Mouse (Mus musculus): Measurements from ENCODE around the gene Luc7l2. TPM values are rescaled to one million over a fixed set of nuclear protein-coding genes. Genes with fewer than 3 reads are reported as not detected.

Luc7l2 gene
- polyA plus RNA-seq, 2 experiments, result 60.9 to 214 TPM

DNA sequence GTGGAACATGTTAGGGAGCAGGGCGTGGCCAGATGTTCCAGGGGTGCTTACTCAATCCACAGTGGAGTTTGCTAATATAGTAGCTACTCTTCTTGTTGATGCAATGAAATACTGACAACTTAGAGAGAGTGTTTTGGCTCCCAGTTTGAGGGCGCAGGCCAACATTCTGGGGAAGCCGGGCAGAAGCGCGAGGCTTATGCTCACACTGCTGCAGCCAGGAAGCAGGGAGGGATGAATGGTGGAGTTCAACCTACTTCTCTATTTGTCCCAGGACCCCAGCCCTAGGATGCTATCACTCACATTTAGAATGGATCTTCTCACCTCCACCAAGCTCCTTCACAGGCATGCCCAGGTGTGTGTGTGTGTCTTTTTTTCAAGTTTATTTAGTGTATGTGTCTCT lies 75.0 kb downstream of the Luc7l2 start:
- DNase-seq (ENCODE audit: low spot score), result no peak
- H3K36me3 ChIP-seq (ENCODE audit: control insufficient read depth, insufficient read depth, low read length), result peaks cover 5% of the 10 kb centered on the region; the same call in 1 of the 2 replicates
- no peak overlapping the region for H3K4me2 ChIP-seq (replicated peaks; ENCODE audit: low read depth, low read length, severe bottlenecking)
- no peak overlapping the region for H3K4me3 ChIP-seq (replicated peaks; ENCODE audit: low read length)
- no peak for TF ChIP-seq POLR2A (IDR thresholded peaks at IDR 0.05; ENCODE audit: borderline replicate concordance, extremely low read depth, insufficient read depth, insufficient read length)
- no peaks in the 10 kb centered on the region for H3K27me3 ChIP-seq (ENCODE audit: control insufficient read depth, insufficient read depth, low read length)
- no peak overlapping the region for H3K27ac ChIP-seq (replicated peaks; ENCODE audit: low read depth, low read length)
- H3K4me1 ChIP-seq (ENCODE audit: control insufficient read depth, insufficient read depth, low read length), result 0 out of 2 replicates have a peak, but pooled peaks cover 6% of the 10 kb centered on the region
- 94% methylated on average over 5 of the region's 5 CpGs for WGBS
- ATAC-seq (ENCODE audit: low FRiP score, low read depth), result no peak
- no peak overlapping the region for H3K9ac ChIP-seq (ENCODE audit: low read depth, low read length, severe bottlenecking)
- H3K9me3 ChIP-seq (ENCODE audit: control insufficient read depth, low read length), result no peaks in the 10 kb centered on the region

GRCm38 (mm10) chr6:38627081-38627480 lies 75.9 kb downstream of the Luc7l2 start:
- DNase-seq (ENCODE audit: low spot score) (no peak), ATAC-seq (ENCODE audit: low FRiP score, low read depth) (no peak)
- no peaks in the 10 kb centered on the region for H3K9me3 ChIP-seq (ENCODE audit: control insufficient read depth, low read length)
- 0 out of 2 replicates have a peak, but pooled peaks cover 6% of the 10 kb centered on the region for H3K4me1 ChIP-seq (ENCODE audit: control insufficient read depth, insufficient read depth, low read length)
- H3K27ac ChIP-seq (replicated peaks; ENCODE audit: low read depth, low read length), result no peak overlapping the region
- H3K27me3 ChIP-seq (ENCODE audit: control insufficient read depth, insufficient read depth, low read length), result no peaks in the 10 kb centered on the region
- H3K4me2 ChIP-seq (replicated peaks; ENCODE audit: low read depth, low read length, severe bottlenecking), result no peak overlapping the region
- peaks cover 5% of the 10 kb centered on the region; the same call in 1 of the 2 replicates for H3K36me3 ChIP-seq (ENCODE audit: control insufficient read depth, insufficient read depth, low read length)
- TF ChIP-seq POLR2A (IDR thresholded peaks at IDR 0.05; ENCODE audit: borderline replicate concordance, extremely low read depth, insufficient read depth, insufficient read length), result no peak
- H3K4me3 ChIP-seq (replicated peaks; ENCODE audit: low read length), result no peak overlapping the region
- H3K9ac ChIP-seq (ENCODE audit: low read depth, low read length, severe bottlenecking), result no peak overlapping the region
- WGBS, result 95% methylated on average over 4 of the region's 4 CpGs

- Histone ChIP-seq H3K4me3 (replicated peaks; ENCODE audit: low read length) (no peak overlapping the region), H3K9ac (ENCODE audit: low read depth, low read length, severe bottlenecking) (no peak overlapping the region)
- 74% methylated on average over 4 of the region's 4 CpGs for WGBS
Observed at GRCm38 (mm10) chr6:38627486-38627885, 76.4 kb downstream of the Luc7l2 start.

GRCm38 (mm10) chr6:38629556-38629955 lies 78.4 kb downstream of the Luc7l2 start:
- H3K4me1 ChIP-seq (ENCODE audit: control insufficient read depth, insufficient read depth, low read length), result no peaks in the 10 kb centered on the region
- H3K27ac ChIP-seq (replicated peaks; ENCODE audit: low read depth, low read length), result no peak overlapping the region
- no peak overlapping the region for H3K9ac ChIP-seq (ENCODE audit: low read depth, low read length, severe bottlenecking)
- no peaks in the 10 kb centered on the region for H3K9me3 ChIP-seq (ENCODE audit: control insufficient read depth, low read length)
- H3K4me3 ChIP-seq (replicated peaks; ENCODE audit: low read length), result no peak overlapping the region
- no peak for TF ChIP-seq POLR2A (IDR thresholded peaks at IDR 0.05; ENCODE audit: borderline replicate concordance, extremely low read depth, insufficient read depth, insufficient read length)
- no peaks in the 10 kb centered on the region for H3K36me3 ChIP-seq (ENCODE audit: control insufficient read depth, insufficient read depth, low read length)
- H3K27me3 ChIP-seq (ENCODE audit: control insufficient read depth, insufficient read depth, low read length), result peaks cover 10% of the 10 kb centered on the region
- 100% methylated on average over 1 of the region's 1 CpGs for WGBS
- DNase-seq (ENCODE audit: low spot score), result no peak
- no peak for ATAC-seq (ENCODE audit: low FRiP score, low read depth)
- H3K4me2 ChIP-seq (replicated peaks; ENCODE audit: low read depth, low read length, severe bottlenecking), result no peak overlapping the region

More at GRCm38 (mm10) chr6:38627486-38627885, 76.4 kb downstream of the Luc7l2 start:
- Histone ChIP-seq H3K27me3 (ENCODE audit: control insufficient read depth, insufficient read depth, low read length) (no peaks in the 10 kb centered on the region), H3K36me3 (ENCODE audit: control insufficient read depth, insufficient read depth, low read length) (peaks cover 5% of the 10 kb centered on the region; the same call in 1 of the 2 replicates), H3K4me2 (replicated peaks; ENCODE audit: low read depth, low read length, severe bottlenecking) (no peak overlapping the region), H3K4me1 (ENCODE audit: control insufficient read depth, insufficient read depth, low read length) (0 out of 2 replicates have a peak, but pooled peaks cover 6% of the 10 kb centered on the region), H3K27ac (replicated peaks; ENCODE audit: low read depth, low read length) (no peak overlapping the region), H3K9me3 (ENCODE audit: control insufficient read depth, low read length) (no peaks in the 10 kb centered on the region)
- DNase-seq (ENCODE audit: low spot score) (no peak), ATAC-seq (ENCODE audit: low FRiP score, low read depth) (no peak)
- no peak for TF ChIP-seq POLR2A (IDR thresholded peaks at IDR 0.05; ENCODE audit: borderline replicate concordance, extremely low read depth, insufficient read depth, insufficient read length)

GRCm38 (mm10) chr6:38632826-38633225 lies 81.7 kb downstream of the Luc7l2 start:
- no peak overlapping the region for H3K4me3 ChIP-seq (replicated peaks; ENCODE audit: low read length)
- H3K4me1 ChIP-seq (ENCODE audit: control insufficient read depth, insufficient read depth, low read length), result peaks cover 12% of the 10 kb centered on the region
- 68% methylated on average over 2 of the region's 2 CpGs for WGBS
- no peak overlapping the region for H3K27ac ChIP-seq (replicated peaks; ENCODE audit: low read depth, low read length)
- ATAC-seq (ENCODE audit: low FRiP score, low read depth) (no peak), DNase-seq (ENCODE audit: low spot score) (no peak)
- no peak for TF ChIP-seq POLR2A (IDR thresholded peaks at IDR 0.05; ENCODE audit: borderline replicate concordance, extremely low read depth, insufficient read depth, insufficient read length)
- H3K4me2 ChIP-seq (replicated peaks; ENCODE audit: low read depth, low read length, severe bottlenecking), result no peak overlapping the region
- peaks cover 42% of the 10 kb centered on the region for H3K27me3 ChIP-seq (ENCODE audit: control insufficient read depth, insufficient read depth, low read length)
- no peaks in the 10 kb centered on the region for H3K9me3 ChIP-seq (ENCODE audit: control insufficient read depth, low read length)
- no peak overlapping the region for H3K9ac ChIP-seq (ENCODE audit: low read depth, low read length, severe bottlenecking)
- no peaks in the 10 kb centered on the region for H3K36me3 ChIP-seq (ENCODE audit: control insufficient read depth, insufficient read depth, low read length)

DNA sequence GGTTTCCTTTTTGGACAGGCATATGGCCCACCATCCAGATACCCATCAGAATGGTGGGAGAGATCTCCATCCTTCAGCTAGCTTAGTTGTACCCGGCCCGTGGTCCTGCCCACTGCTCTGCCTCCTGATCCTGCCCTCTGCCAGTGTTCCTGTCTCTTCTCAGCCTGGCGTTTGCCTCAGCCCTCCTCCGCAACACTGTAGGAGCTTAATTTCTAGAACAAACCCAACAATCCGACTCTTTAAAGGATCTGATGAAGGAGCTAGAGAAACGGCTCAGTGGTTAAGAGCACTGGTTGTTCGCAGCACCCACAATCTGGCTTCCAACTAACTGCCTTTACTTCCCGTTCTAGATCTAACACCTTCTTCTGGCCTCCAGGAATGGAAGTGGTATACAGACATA lies 83.3 kb downstream of the Luc7l2 start:
- Histone ChIP-seq H3K4me1 (ENCODE audit: control insufficient read depth, insufficient read depth, low read length) (peaks cover 12% of the 10 kb centered on the region), H3K4me3 (replicated peaks; ENCODE audit: low read length) (no peak overlapping the region), H3K9ac (ENCODE audit: low read depth, low read length, severe bottlenecking) (no peak overlapping the region), H3K36me3 (ENCODE audit: control insufficient read depth, insufficient read depth, low read length) (no peaks in the 10 kb centered on the region), H3K27me3 (ENCODE audit: control insufficient read depth, insufficient read depth, low read length) (peaks cover 54% of the 10 kb centered on the region), H3K4me2 (replicated peaks; ENCODE audit: low read depth, low read length, severe bottlenecking) (no peak overlapping the region), H3K27ac (replicated peaks; ENCODE audit: low read depth, low read length) (no peak overlapping the region), H3K9me3 (ENCODE audit: control insufficient read depth, low read length) (no peaks in the 10 kb centered on the region)
- 84% methylated on average over 8 of the region's 8 CpGs for WGBS
- ATAC-seq (ENCODE audit: low FRiP score, low read depth) (no peak), DNase-seq (ENCODE audit: low spot score) (no peak)
- no peak for TF ChIP-seq POLR2A (IDR thresholded peaks at IDR 0.05; ENCODE audit: borderline replicate concordance, extremely low read depth, insufficient read depth, insufficient read length)
